Mouse (Mus musculus) stomach, postnatal 0 days (tissue): ENCODE measurements around the gene Mrpl48.

Experiments
- CTCF ChIP-seq: IDR thresholded peaks from 2 replicates; pipeline ENCODE4 v1.5.1; 2016; ENCODE audit warnings: antibody characterized with exemption, low read depth, mild to moderate bottlenecking, moderate library complexity
- EP300 ChIP-seq: optimal IDR thresholded peaks from 2 replicates; pipeline ENCODE3; 2016; ENCODE audit warnings: antibody characterized with exemption

GRCm38 (mm10) chr7:100600211-100600610 is 7.9 kb downstream of the Mrpl48 start:
- TF ChIP-seq CTCF = no peak
- no peak for TF ChIP-seq EP300
